Mouse (Mus musculus): ENCODE data around the gene Ago1. TPM values are rescaled to one million over a fixed set of nuclear protein-coding genes. Genes with fewer than 3 reads are reported as not detected.

Ago1 gene
- polyA plus RNA-seq, 1 experiment from 2014 or later: 11.5 TPM

GRCm38 (mm10) chr4:126434094-126434493 lies 34.3 kb downstream of the Ago1 start:
- no peak for ATAC-seq (ENCODE audit: low read depth)
- Histone ChIP-seq H3K4me1 (replicated peaks) (peaks cover 4% of the 10 kb centered on the region), H3K9ac (no peak overlapping the region), H3K27me3 (no peaks in the 10 kb centered on the region), H3K27ac (replicated peaks) (no peak overlapping the region), H3K4me3 (no peak overlapping the region), H3K9me3 (no peaks in the 10 kb centered on the region), H3K4me2 (no peak overlapping the region), H3K36me3 (peaks cover 49% of the 10 kb centered on the region)
- 92% methylated on average over 2 of the region's 2 CpGs for WGBS

- no peak overlapping the region for H3K9ac ChIP-seq
- H3K4me2 ChIP-seq: no peak overlapping the region
- H3K4me3 ChIP-seq: no peak overlapping the region
- no peaks in the 10 kb centered on the region for H3K9me3 ChIP-seq
- no peaks in the 10 kb centered on the region for H3K27me3 ChIP-seq
- H3K36me3 ChIP-seq: peaks cover 40% of the 10 kb centered on the region
- no peak overlapping the region for H3K27ac ChIP-seq (replicated peaks)
- H3K4me1 ChIP-seq (replicated peaks): peaks cover 12% of the 10 kb centered on the region
- WGBS: 87% methylated on average over 4 of the region's 4 CpGs
- ATAC-seq (ENCODE audit: low read depth): no peak
These were observed 35.2 kb downstream of the Ago1 start for GRCm38 (mm10) chr4:126433175-126433574.

- no peak overlapping the region for H3K4me2 ChIP-seq
- H3K36me3 ChIP-seq: peaks cover 26% of the 10 kb centered on the region
- H3K4me1 ChIP-seq (replicated peaks): peaks cover 21% of the 10 kb centered on the region
- no peak overlapping the region for H3K27ac ChIP-seq (replicated peaks)
- ATAC-seq (ENCODE audit: low read depth): no peak
- H3K27me3 ChIP-seq: no peaks in the 10 kb centered on the region
- no peak overlapping the region for H3K4me3 ChIP-seq
- no peak overlapping the region for H3K9ac ChIP-seq
- H3K9me3 ChIP-seq: no peaks in the 10 kb centered on the region
- 83% methylated on average over 4 of the region's 4 CpGs for WGBS
These were observed 36.6 kb downstream of the Ago1 start for GRCm38 (mm10) chr4:126431746-126432145.

- Histone ChIP-seq H3K4me3 (peak within 1 kb of the TSS; percentile 95), H3K4me2 (peak within 1 kb of the TSS; percentile 95), H3K4me1 (replicated peaks) (peaks cover 21% of the 10 kb centered on the region), H3K27ac (replicated peaks) (peak within 1 kb of the TSS; percentile 93), H3K9ac (peak within 1 kb of the TSS; percentile 93), H3K27me3 (no peaks in the 10 kb centered on the region), H3K36me3 (peaks cover 4% of the 10 kb centered on the region), H3K9me3 (no peaks in the 10 kb centered on the region)
- under 1% methylated on average over 62 of the region's 65 CpGs for WGBS
- peak; percentile 95 for ATAC-seq (ENCODE audit: low read depth)
These were observed 38.9 kb downstream of the Ago1 start, which contains the start of gene Ago3 for GRCm38 (mm10) chr4:126429347-126430079. Gene Ago3, minus strand, starts transcription at chr4:126429556.

GRCm38 (mm10) chr4:126428682-126429346 lies 39.6 kb downstream of the Ago1 start:
- Histone ChIP-seq H3K9ac (peak overlapping the region; percentile 93), H3K4me2 (peak overlapping the region; percentile 95), H3K27ac (replicated peaks) (peak overlapping the region; percentile 93), H3K4me3 (peak overlapping the region; percentile 95), H3K9me3 (no peaks in the 10 kb centered on the region), H3K36me3 (no peaks in the 10 kb centered on the region; the same call in 1 of the 2 replicates), H3K27me3 (no peaks in the 10 kb centered on the region), H3K4me1 (replicated peaks) (peaks cover 21% of the 10 kb centered on the region)
- 3% methylated on average over 24 of the region's 24 CpGs for WGBS
- peak; percentile 76 for ATAC-seq (ENCODE audit: low read depth)

- H3K27ac ChIP-seq (replicated peaks): no peak overlapping the region
- 92% methylated on average over 2 of the region's 2 CpGs for WGBS
- H3K4me1 ChIP-seq (replicated peaks): peaks cover 16% of the 10 kb centered on the region
- H3K27me3 ChIP-seq: no peaks in the 10 kb centered on the region
- no peak overlapping the region for H3K4me3 ChIP-seq
- H3K36me3 ChIP-seq: no peaks in the 10 kb centered on the region
- H3K9ac ChIP-seq: no peak overlapping the region
- no peak overlapping the region for H3K4me2 ChIP-seq
- H3K9me3 ChIP-seq: no peaks in the 10 kb centered on the region
- no peak for ATAC-seq (ENCODE audit: low read depth)
These were observed 44.5 kb downstream of the Ago1 start for GRCm38 (mm10) chr4:126423866-126424265.

- H3K27me3 ChIP-seq: no peaks in the 10 kb centered on the region
- no peaks in the 10 kb centered on the region for H3K9me3 ChIP-seq
- no peaks in the 10 kb centered on the region for H3K4me1 ChIP-seq (replicated peaks)
- no peak for ATAC-seq (ENCODE audit: low read depth)
- no peak overlapping the region for H3K27ac ChIP-seq (replicated peaks)
- no peak overlapping the region for H3K4me2 ChIP-seq
- H3K36me3 ChIP-seq: peaks cover 9% of the 10 kb centered on the region; the same call in 1 of the 2 replicates
- no peak overlapping the region for H3K9ac ChIP-seq
- H3K4me3 ChIP-seq: no peak overlapping the region
These were observed 52.7 kb downstream of the Ago1 start for GRCm38 (mm10) chr4:126415707-126416106.

GRCm38 (mm10) chr4:126412526-126412925 lies 55.9 kb downstream of the Ago1 start:
- Histone ChIP-seq H3K27me3 (no peaks in the 10 kb centered on the region), H3K27ac (replicated peaks) (no peak overlapping the region), H3K4me3 (no peak overlapping the region), H3K9ac (no peak overlapping the region), H3K36me3 (peaks cover 9% of the 10 kb centered on the region; the same call in 1 of the 2 replicates), H3K4me1 (replicated peaks) (no peaks in the 10 kb centered on the region), H3K4me2 (no peak overlapping the region), H3K9me3 (no peaks in the 10 kb centered on the region)
- 92% methylated on average over 3 of the region's 3 CpGs for WGBS
- no peak for ATAC-seq (ENCODE audit: low read depth)

Other genes starting within 250 kb of the Ago1 start
- 90.3 and 94.4 TPM in 2 replicates for gene Map7d1, start 212.2 kb downstream of the Ago1 start, polyA plus RNA-seq (2015; fragmentation: Nextera tagmentation; extraction: Ambion mirVana)
- gene Trappc3, start 206.3 kb downstream of the Ago1 start, polyA plus RNA-seq (2015; fragmentation: Nextera tagmentation; extraction: Ambion mirVana): 147 and 160 TPM in 2 replicates
- 7.4 and 9.5 TPM in 2 replicates for gene Col8a2, start 181.8 kb downstream of the Ago1 start, polyA plus RNA-seq (2015; fragmentation: Nextera tagmentation; extraction: Ambion mirVana)
- 69.5 and 69.6 TPM in 2 replicates for gene Adprhl2, start 146.9 kb downstream of the Ago1 start, polyA plus RNA-seq (2015; fragmentation: Nextera tagmentation; extraction: Ambion mirVana)
- gene Tekt2, start 142.9 kb downstream of the Ago1 start, polyA plus RNA-seq (2015; fragmentation: Nextera tagmentation; extraction: Ambion mirVana): 6.6 and 6.7 TPM in 2 replicates
- gene Ago3, start 39.0 kb downstream of the Ago1 start, polyA plus RNA-seq (2015; fragmentation: Nextera tagmentation; extraction: Ambion mirVana): 16.5 and 17.4 TPM in 2 replicates
- gene Ago4, start 64.9 kb upstream of the Ago1 start, polyA plus RNA-seq (2015; fragmentation: Nextera tagmentation; extraction: Ambion mirVana): 8.7 and 9.1 TPM in 2 replicates
- gene Clspn, start 88.4 kb upstream of the Ago1 start, polyA plus RNA-seq (2015; fragmentation: Nextera tagmentation; extraction: Ambion mirVana): 6.5 and 8.6 TPM in 2 replicates
- gene 5730409E04Rik, start 141.2 kb upstream of the Ago1 start, polyA plus RNA-seq (2015; fragmentation: Nextera tagmentation; extraction: Ambion mirVana): 7.2 and 7.6 TPM in 2 replicates
- gene Psmb2, start 209.0 kb upstream of the Ago1 start, polyA plus RNA-seq (2015; fragmentation: Nextera tagmentation; extraction: Ambion mirVana): 464 and 490 TPM in 2 replicates